Mouse (Mus musculus): ENCODE measurements at regions not wholly inside any gene's neighbourhood (a gene's known extent, or its start where the extent isn't known, plus 50 kb on each side); places are given as distances from the start of the nearest gene placed in this dataset.

- DNase-seq (ENCODE audit: low spot score): no peak
Observed at GRCm38 (mm10) chr3:40179726-40180317, 351.3 kb upstream of the Intu start.

GRCm38 (mm10) chr3:40185597-40186320 lies 345.3 kb upstream of the Intu start:
- DNase-seq (ENCODE audit: low spot score): no peak

- DNase-seq (ENCODE audit: low spot score): no peak
Observed at GRCm38 (mm10) chr3:40189529-40189928, 341.6 kb upstream of the Intu start.

- DNase-seq (ENCODE audit: low spot score): no peak
Observed at GRCm38 (mm10) chr3:40190024-40190423, 341.1 kb upstream of the Intu start.

- DNase-seq (ENCODE audit: low spot score): no peak
Observed at GRCm38 (mm10) chr3:40200174-40200573, 330.9 kb upstream of the Intu start.

GRCm38 (mm10) chr3:40206326-40206725 lies 324.8 kb upstream of the Intu start:
- no peak for DNase-seq (ENCODE audit: low spot score)

GRCm38 (mm10) chr3:40211793-40212192 lies 319.3 kb upstream of the Intu start:
- no peak for DNase-seq (ENCODE audit: low spot score)

GRCm38 (mm10) chr3:40226772-40227171 lies 304.3 kb upstream of the Intu start:
- no peak for DNase-seq (ENCODE audit: low spot score)

GRCm38 (mm10) chr3:40243499-40244101 lies 287.5 kb upstream of the Intu start:
- DNase-seq (ENCODE audit: low spot score): no peak

- DNase-seq (ENCODE audit: low spot score): no peak
Observed at GRCm38 (mm10) chr3:40254376-40254775, 276.7 kb upstream of the Intu start.

- DNase-seq (ENCODE audit: low spot score): no peak
Observed at GRCm38 (mm10) chr3:40262536-40262935, 268.6 kb upstream of the Intu start.

- no peak for DNase-seq (ENCODE audit: low spot score)
Observed at GRCm38 (mm10) chr3:40267514-40267913, 263.6 kb upstream of the Intu start.

GRCm38 (mm10) chr3:40282926-40283325 lies 248.2 kb upstream of the Intu start:
- DNase-seq (ENCODE audit: low spot score): no peak

GRCm38 (mm10) chr3:40286959-40287710 lies 244.0 kb upstream of the Intu start:
- DNase-seq (ENCODE audit: low spot score): no peak

- DNase-seq (ENCODE audit: low spot score): no peak
Observed at GRCm38 (mm10) chr3:40297120-40297519, 234.0 kb upstream of the Intu start.

- DNase-seq (ENCODE audit: low spot score): no peak
Observed at GRCm38 (mm10) chr3:40320319-40320718, 210.8 kb upstream of the Intu start.

GRCm38 (mm10) chr3:40325872-40326803 lies 204.9 kb upstream of the Intu start:
- DNase-seq (ENCODE audit: low spot score): no peak

- no peak for DNase-seq (ENCODE audit: low spot score)
Observed at GRCm38 (mm10) chr3:40339492-40340030, 191.5 kb upstream of the Intu start.

- DNase-seq (ENCODE audit: low spot score): no peak
Observed at GRCm38 (mm10) chr3:40355103-40355502, 176.0 kb upstream of the Intu start.

- no peak for DNase-seq (ENCODE audit: low spot score)
Observed at GRCm38 (mm10) chr3:40368421-40368820, 162.7 kb upstream of the Intu start.

GRCm38 (mm10) chr3:40371411-40371810 lies 159.7 kb upstream of the Intu start:
- DNase-seq (ENCODE audit: low spot score): no peak
